Mouse (Mus musculus) hindlimb bud, embryonic 11.5 days (tissue): Measurements from ENCODE around the gene Mogat2.

Experiments
- DNase-seq: peaks from one replicate; pipeline ENCODE4 v3.0.0-alpha.2; 2012; ENCODE audit warnings: low read depth, low spot score; ENCODE audit errors: extremely low spot score

Mogat2 gene

DNA sequence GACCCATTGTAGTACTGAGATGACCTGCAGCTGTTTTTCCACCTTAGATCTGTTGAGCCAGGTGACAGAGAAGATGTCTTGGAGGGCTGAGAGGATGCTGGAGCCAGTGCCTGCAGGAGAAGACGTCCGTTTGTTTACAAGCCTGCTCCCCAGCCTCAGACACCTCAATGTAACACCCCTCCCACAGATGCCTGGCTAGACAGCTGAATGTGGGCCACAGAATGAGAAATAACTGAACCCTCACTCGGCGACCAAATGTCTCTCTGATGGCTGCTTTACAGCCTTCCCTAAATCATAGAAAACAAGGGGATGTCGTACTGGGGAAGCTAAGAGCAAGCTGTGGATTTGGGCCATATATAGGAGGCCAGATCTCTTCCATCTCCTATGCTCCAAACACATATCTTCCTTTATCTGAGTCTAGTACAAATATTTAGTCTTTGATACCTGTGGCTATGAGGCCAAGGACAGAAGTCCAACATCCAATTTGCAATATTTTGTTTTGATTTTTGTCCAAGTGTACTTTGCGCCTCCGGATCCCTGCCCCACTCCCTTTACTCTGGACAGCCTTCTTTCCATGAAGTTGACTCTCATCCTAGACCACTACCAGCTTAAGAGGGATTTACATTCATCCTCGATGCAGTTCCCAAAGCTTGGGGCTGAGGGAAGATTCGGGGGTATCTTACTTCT, 68.6 kb downstream of the Mogat2 start:
- no peak for DNase-seq
